Mouse (Mus musculus) midbrain, embryonic 14.5 days (tissue): ENCODE results near the gene Hoxc6. TPM values are rescaled to one million over a fixed set of nuclear protein-coding genes. Genes with fewer than 3 reads are reported as not detected.

Source experiments
- ATAC-seq: fragments of 200-750 bp; cut with Nextera tagmentation; 2 replicates; pipeline ENCODE4 v1.8.0; 2017; ENCODE audit warnings: moderate number of reproducible peaks, moderate library complexity; ENCODE audit not compliant: low FRiP score, low TSS enrichment
- DNase-seq: peaks from one replicate; pipeline ENCODE4 v3.0.0-alpha.2; 2015
- H3K27ac ChIP-seq: fragments of 300-500 bp; sonication (generic); replicated peaks from 2 replicates; pipeline ENCODE4 v1.5.1; 2014; ENCODE audit warnings: mild to moderate bottlenecking, low read depth, low read length, moderate library complexity
- H3K27me3 ChIP-seq: fragments of 300-500 bp; sonication (generic); 2 replicates; pipeline ENCODE4 v1.6.1; 2014; ENCODE audit warnings: low read length, control low read depth, mixed read lengths; ENCODE audit not compliant: control insufficient read depth, insufficient read depth
- H3K36me3 ChIP-seq: fragments of 300-500 bp; sonication (generic); 2 replicates; pipeline ENCODE4 v1.6.1; 2014; ENCODE audit warnings: low read length, control low read depth; ENCODE audit not compliant: control insufficient read depth, insufficient read depth
- H3K4me1 ChIP-seq: fragments of 300-500 bp; sonication (generic); 2 replicates; pipeline ENCODE4 v1.6.1; 2014; ENCODE audit warnings: mild to moderate bottlenecking, antibody characterized with exemption, low read length, control low read depth; ENCODE audit not compliant: control insufficient read depth, insufficient read depth
- H3K4me2 ChIP-seq: fragments of 300-500 bp; sonication (generic); 2 replicates; pipeline ENCODE4 v1.6.1; 2014; ENCODE audit warnings: mild to moderate bottlenecking, low read length, moderate library complexity
- H3K4me3 ChIP-seq: fragments of 300-500 bp; sonication (generic); replicated peaks from 2 replicates; pipeline ENCODE4 v1.5.1; 2014; ENCODE audit warnings: low read depth, low read length
- H3K9ac ChIP-seq: fragments of 300-500 bp; sonication (generic); replicated peaks from 2 replicates; pipeline ENCODE4 v1.6.1; 2014; ENCODE audit warnings: mild to moderate bottlenecking, low read length, moderate library complexity
- H3K9me3 ChIP-seq: fragments of 300-500 bp; sonication (generic); 2 replicates; pipeline ENCODE4 v1.6.1; 2016; ENCODE audit warnings: low read length, control low read depth, mixed read lengths; ENCODE audit not compliant: control insufficient read depth
- WGBS: fragments of 180-500 bp; shearing (Covaris S2); extraction: QIAGEN DNeasy Blood & Tissue Kit; methylation state at CpG from one replicate; pipeline ENCODE4 v1.1.7; 2014; 5-methylcytosine and 5-hydroxymethylcytosine counted together
- polyA plus RNA-seq: library from polyadenylated mRNA; unstranded; fragments of >200 nt; fragmentation: Nextera tagmentation; extraction: Ambion mirVana; gene quantifications from 2 replicates; pipeline ENCODE4 v1.2.1, GENCODE M21; 2014

The Hoxc6 gene
- polyA plus RNA-seq, 1 experiment from 2014 or later = not detected

GRCm38 (mm10) chr15:102992206-102992605, 5.9 kb upstream of the Hoxc6 start:
- Histone ChIP-seq H3K36me3 (no peaks in the 10 kb centered on the region), H3K27ac (no peak overlapping the region), H3K9ac (no peak overlapping the region), H3K9me3 (no peaks in the 10 kb centered on the region), H3K4me2 (no peak overlapping the region), H3K4me3 (no peak overlapping the region), H3K27me3 (peaks cover 96% of the 10 kb centered on the region), H3K4me1 (no peaks in the 10 kb centered on the region)
- DNase-seq (no peak), ATAC-seq (no peak)
- under 1% methylated on average over 11 of the region's 11 CpGs for WGBS

DNA sequence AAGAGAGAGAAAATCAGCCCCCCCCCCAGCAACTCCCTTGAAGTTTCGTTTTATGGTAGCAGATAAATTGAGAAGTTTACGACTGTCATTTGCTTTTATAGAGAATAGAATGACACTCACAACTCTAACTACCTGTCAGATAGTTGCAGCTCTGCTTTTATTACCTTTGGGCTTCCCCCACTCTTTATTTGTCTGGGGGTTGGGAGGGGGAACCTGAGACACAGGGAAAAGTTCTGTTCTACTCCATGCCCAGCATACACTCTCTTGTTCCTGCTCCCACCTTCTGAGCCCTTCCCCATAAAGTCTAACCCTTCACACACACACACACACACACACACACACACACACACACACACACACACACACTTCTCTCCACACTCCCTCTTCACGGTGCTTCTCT, 5.2 kb upstream of the Hoxc6 start:
- WGBS = 5% methylated on average over 3 of the region's 3 CpGs
- no peaks in the 10 kb centered on the region for H3K9me3 ChIP-seq
- no peaks in the 10 kb centered on the region for H3K36me3 ChIP-seq
- H3K4me2 ChIP-seq = no peak overlapping the region
- no peak overlapping the region for H3K27ac ChIP-seq
- no peak for DNase-seq
- no peak overlapping the region for H3K9ac ChIP-seq
- H3K4me3 ChIP-seq = no peak overlapping the region
- peaks cover 96% of the 10 kb centered on the region for H3K27me3 ChIP-seq
- ATAC-seq = no peak
- no peaks in the 10 kb centered on the region for H3K4me1 ChIP-seq

- H3K4me1 ChIP-seq = no peaks in the 10 kb centered on the region
- H3K9me3 ChIP-seq = no peaks in the 10 kb centered on the region
- H3K4me3 ChIP-seq = no peak overlapping the region
- ATAC-seq (no peak), DNase-seq (no peak)
- peaks cover 97% of the 10 kb centered on the region for H3K27me3 ChIP-seq
- no peak overlapping the region for H3K4me2 ChIP-seq
- no peak overlapping the region for H3K9ac ChIP-seq
- 1% methylated on average over 9 of the region's 9 CpGs for WGBS
- H3K27ac ChIP-seq = no peak overlapping the region
- no peaks in the 10 kb centered on the region for H3K36me3 ChIP-seq
These were observed 1.5 kb upstream of the Hoxc6 start for GRCm38 (mm10) chr15:102996548-102996947.

- ATAC-seq = no peak
- H3K4me3 ChIP-seq = no peak overlapping the region
- DNase-seq = no peak
- H3K4me1 ChIP-seq = no peaks in the 10 kb centered on the region
- peaks cover 97% of the 10 kb centered on the region for H3K27me3 ChIP-seq
- WGBS = 0% methylated on average over 3 of the region's 3 CpGs
- no peak overlapping the region for H3K27ac ChIP-seq
- no peaks in the 10 kb centered on the region for H3K9me3 ChIP-seq
- no peak overlapping the region for H3K9ac ChIP-seq
- H3K4me2 ChIP-seq = no peak overlapping the region
- no peaks in the 10 kb centered on the region for H3K36me3 ChIP-seq
These were observed 626 bp upstream of the Hoxc6 start for GRCm38 (mm10) chr15:102997431-102997830.

GRCm38 (mm10) chr15:102998608-102999182, 638 bp downstream of the Hoxc6 start:
- no peak overlapping the region for H3K9ac ChIP-seq
- H3K4me2 ChIP-seq = peak overlapping the region; percentile 49
- DNase-seq (no peak), ATAC-seq (no peak)
- H3K4me3 ChIP-seq = peak overlapping the region; percentile 27; the same call in 1 of the 2 replicates
- H3K36me3 ChIP-seq = no peaks in the 10 kb centered on the region
- H3K4me1 ChIP-seq = no peaks in the 10 kb centered on the region
- H3K27ac ChIP-seq = no peak overlapping the region
- WGBS = 0% methylated on average over 19 of the region's 19 CpGs
- no peaks in the 10 kb centered on the region for H3K9me3 ChIP-seq
- H3K27me3 ChIP-seq = peaks cover 98% of the 10 kb centered on the region

DNA sequence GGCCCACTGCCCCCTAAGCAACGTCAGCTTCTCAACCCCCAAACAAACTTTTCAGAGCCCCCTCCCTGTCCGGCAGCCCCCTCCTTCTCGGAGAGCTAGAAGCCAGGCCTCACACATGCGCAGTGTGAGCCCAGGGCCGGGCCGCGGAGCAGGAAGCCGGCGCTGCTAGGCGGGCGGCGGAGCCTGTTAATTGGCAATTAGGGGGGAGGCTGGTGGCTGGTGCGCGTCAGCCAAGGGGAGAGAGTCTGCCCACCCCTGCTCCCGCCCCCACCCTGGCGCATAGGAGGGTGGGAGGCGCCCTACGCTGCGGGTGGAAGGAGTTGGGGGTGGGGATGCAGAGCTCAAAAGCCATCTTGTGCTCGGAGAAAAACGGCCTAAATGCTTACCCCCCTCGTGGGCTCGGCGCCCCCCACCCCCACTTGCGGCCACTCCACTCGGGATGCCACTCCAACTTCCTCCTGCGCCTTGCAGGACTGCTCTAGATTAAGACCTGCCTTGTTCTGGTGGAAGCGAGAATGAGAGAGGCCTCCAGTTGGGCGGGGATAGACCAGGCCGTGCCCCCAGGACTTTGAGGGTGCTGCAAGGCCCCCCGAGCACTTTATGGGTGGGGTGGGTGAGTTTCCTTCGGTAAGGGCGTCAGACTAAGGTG, 1.2 kb downstream of the Hoxc6 start:
- H3K4me2 ChIP-seq = peak overlapping the region; percentile 49
- peaks cover 99% of the 10 kb centered on the region for H3K27me3 ChIP-seq
- WGBS = 1% methylated on average over 33 of the region's 33 CpGs
- H3K4me1 ChIP-seq = no peaks in the 10 kb centered on the region
- DNase-seq (peak; percentile 69), ATAC-seq (no peak)
- H3K27ac ChIP-seq = no peak overlapping the region
- H3K9ac ChIP-seq = no peak overlapping the region
- H3K36me3 ChIP-seq = no peaks in the 10 kb centered on the region
- H3K9me3 ChIP-seq = no peaks in the 10 kb centered on the region
- H3K4me3 ChIP-seq = peak overlapping the region; percentile 27

GRCm38 (mm10) chr15:102999955-103000354, 1.9 kb downstream of the Hoxc6 start:
- Histone ChIP-seq H3K9me3 (no peaks in the 10 kb centered on the region), H3K27me3 (peaks cover 99% of the 10 kb centered on the region), H3K36me3 (no peaks in the 10 kb centered on the region), H3K4me3 (no peak overlapping the region), H3K4me2 (no peak overlapping the region), H3K27ac (no peak overlapping the region), H3K4me1 (no peaks in the 10 kb centered on the region), H3K9ac (no peak overlapping the region)
- WGBS = 2% methylated on average over 11 of the region's 11 CpGs
- ATAC-seq = no peak
- DNase-seq = no peak

DNA sequence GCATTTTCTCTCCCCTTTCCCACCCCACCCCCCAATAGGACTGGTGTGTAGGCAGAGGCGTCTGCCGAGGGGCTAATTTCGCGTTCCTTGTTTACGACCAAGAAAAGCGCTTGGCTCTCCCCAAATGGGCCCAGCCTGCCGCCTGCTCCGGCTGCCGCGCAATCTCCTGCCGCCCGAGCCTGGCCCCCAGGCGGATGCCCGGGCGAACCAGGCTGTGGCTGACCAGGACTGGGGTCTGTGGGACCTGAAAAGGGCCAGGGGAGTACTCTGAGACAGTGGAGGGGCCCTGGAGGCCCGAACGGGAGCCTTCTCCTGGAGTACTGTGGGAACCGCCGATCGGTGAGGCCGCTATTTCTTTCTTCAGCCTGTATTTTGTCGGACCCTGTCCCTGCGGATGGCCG, 2.4 kb downstream of the Hoxc6 start:
- Histone ChIP-seq H3K27me3 (peaks cover 99% of the 10 kb centered on the region), H3K36me3 (no peaks in the 10 kb centered on the region), H3K27ac (no peak overlapping the region), H3K9ac (no peak overlapping the region), H3K9me3 (no peaks in the 10 kb centered on the region), H3K4me1 (no peaks in the 10 kb centered on the region), H3K4me2 (no peak overlapping the region), H3K4me3 (no peak overlapping the region)
- ATAC-seq (no peak), DNase-seq (no peak)
- WGBS = under 1% methylated on average over 24 of the region's 24 CpGs

DNA sequence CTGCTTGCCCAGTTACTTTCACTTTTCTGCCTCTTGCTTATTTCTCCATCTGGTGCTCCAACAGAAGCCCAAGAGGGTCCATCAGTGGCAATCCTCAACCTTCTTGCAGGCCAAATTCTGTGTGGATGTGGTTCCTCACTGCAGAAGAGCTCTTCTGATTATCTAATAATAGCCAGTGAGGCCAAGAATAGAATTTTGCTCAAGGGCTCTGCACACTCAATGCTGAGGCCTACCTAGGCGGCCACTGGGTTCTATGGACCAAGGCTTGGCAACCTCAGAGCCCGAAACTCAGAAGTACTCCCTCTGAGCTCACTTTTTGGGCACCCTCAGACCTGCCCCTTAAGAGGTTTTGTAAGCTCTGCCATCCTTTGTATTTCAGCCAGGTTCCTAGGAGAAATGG, 3.3 kb downstream of the Hoxc6 start:
- H3K4me2 ChIP-seq = no peak overlapping the region
- H3K27ac ChIP-seq = no peak overlapping the region
- no peaks in the 10 kb centered on the region for H3K36me3 ChIP-seq
- H3K9me3 ChIP-seq = no peaks in the 10 kb centered on the region
- WGBS = 13% methylated on average over 2 of the region's 2 CpGs
- H3K4me1 ChIP-seq = no peaks in the 10 kb centered on the region
- no peak overlapping the region for H3K9ac ChIP-seq
- DNase-seq (no peak), ATAC-seq (no peak)
- no peak overlapping the region for H3K4me3 ChIP-seq
- peaks cover 99% of the 10 kb centered on the region for H3K27me3 ChIP-seq
